Mouse (Mus musculus) C2C12 (cell line): ENCODE results near the gene Ccdc173.

ENCODE experiments used
- CTCF ChIP-seq: IDR thresholded peaks from one replicate; pipeline ENCODE4 v1.5.1; 2011; ENCODE audit not compliant: control insufficient read depth, insufficient read depth, insufficient read length
- MAX ChIP-seq: IDR thresholded peaks from one replicate; pipeline ENCODE4 v1.6.1; 2011; ENCODE audit warnings: mild to moderate bottlenecking, control low read depth
- USF1 ChIP-seq: IDR thresholded peaks from one replicate; pipeline ENCODE4 v1.6.1; 2011; ENCODE audit warnings: low read depth, mild to moderate bottlenecking, control low read depth, moderate library complexity

GRCm38 (mm10) chr2:69820201-69820600 is 30.8 kb upstream of the Ccdc173 start:
- TF ChIP-seq CTCF: no peak
- no peak for TF ChIP-seq USF1
- TF ChIP-seq MAX: no peak
